Mouse (Mus musculus): ENCODE data around the gene Pet2.

Gene Pet2

DNA sequence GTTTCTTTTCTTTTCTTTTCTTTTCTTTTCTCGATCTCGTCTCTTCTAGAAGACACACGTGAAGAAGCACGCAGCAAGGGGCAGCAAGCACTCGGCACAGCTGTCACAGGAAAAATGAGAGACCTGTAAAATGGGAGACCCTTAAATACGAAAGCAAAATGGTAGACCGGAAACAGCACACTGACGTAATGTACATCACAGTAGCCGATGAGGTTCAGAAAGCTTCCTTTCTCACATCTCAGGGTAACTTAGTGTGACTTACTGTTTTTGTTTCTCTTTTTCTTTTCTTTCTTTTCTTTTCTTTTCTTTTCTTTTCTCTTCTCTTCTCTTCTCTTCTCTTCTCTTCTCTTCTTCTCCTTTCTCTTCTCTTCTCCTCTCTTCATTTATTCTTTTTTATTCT lies at the start of gene Pet2:
Gene Pet2 (minus strand): TSS at position 101 of the 400 bp plus-strand sequence.
- DNase-seq = no peak
